Mouse (Mus musculus) testis, adult 2 months (tissue): Measurements from ENCODE around the gene Sema4d. TPM values are rescaled to one million over a fixed set of nuclear protein-coding genes. Genes with fewer than 3 reads are reported as not detected.

Experiments used
- H3K27ac ChIP-seq: fragments of 200-500 bp; 2 replicates; pipeline ENCODE4 v1.5.1; 2012; ENCODE audit warnings: low read depth, low read length; ENCODE audit not compliant: control insufficient read depth, insufficient read depth
- H3K27me3 ChIP-seq: fragments of 200-500 bp; 2 replicates; pipeline ENCODE4 v1.6.1; 2012; ENCODE audit warnings: mild to moderate bottlenecking, low read length, moderate library complexity; ENCODE audit not compliant: control insufficient read depth, insufficient read depth
- H3K36me3 ChIP-seq: fragments of 200-500 bp; 2 replicates; pipeline ENCODE4 v1.6.1; 2012; ENCODE audit warnings: mild to moderate bottlenecking, low read length; ENCODE audit not compliant: control insufficient read depth, insufficient read depth
- H3K4me1 ChIP-seq: fragments of 200-500 bp; 2 replicates; pipeline ENCODE4 v1.6.1; 2012; ENCODE audit warnings: low read length; ENCODE audit not compliant: control insufficient read depth, insufficient read depth
- H3K4me3 ChIP-seq: fragments of 200-500 bp; 2 replicates; pipeline ENCODE4 v1.5.1; 2012; ENCODE audit warnings: low read depth, mild to moderate bottlenecking, low read length, moderate library complexity, mixed read lengths; ENCODE audit not compliant: control insufficient read depth
- CTCF ChIP-seq: fragments of 200-500 bp; IDR thresholded peaks from 2 replicates; pipeline ENCODE4 v1.5.1; 2012; ENCODE audit warnings: low read depth, mild to moderate bottlenecking, inconsistent platforms, low read length, moderate library complexity; ENCODE audit not compliant: control insufficient read depth, insufficient read depth, insufficient replicate concordance
- POLR2A ChIP-seq: fragments of 200-500 bp; IDR thresholded peaks from 2 replicates; pipeline ENCODE4 v1.6.1; 2012; ENCODE audit warnings: low read depth, mild to moderate bottlenecking, inconsistent platforms, low read length, moderate library complexity; ENCODE audit not compliant: control insufficient read depth
- polyA plus RNA-seq: library from polyadenylated mRNA; depleted of rRNA; stranded (reverse); fragments of >200 nt; gene quantifications from 2 replicates; pipeline ENCODE4 v1.2.3, GENCODE M21; 2012

Sema4d gene
- polyA plus RNA-seq, 1 experiment, result 1.4 TPM

- H3K36me3 ChIP-seq, result no peaks in the 10 kb centered on the region
- H3K4me1 ChIP-seq, result no peaks in the 10 kb centered on the region; the same call in none of the 2 replicates
- no peak overlapping the region for H3K27ac ChIP-seq
- TF ChIP-seq CTCF (no peak), POLR2A (no peak)
- H3K27me3 ChIP-seq, result no peaks in the 10 kb centered on the region
- H3K4me3 ChIP-seq, result no peak overlapping the region
Observed at GRCm38 (mm10) chr13:51821988-51822387, 28.4 kb upstream of the Sema4d start.

GRCm38 (mm10) chr13:51819351-51819750 is 25.8 kb upstream of the Sema4d start:
- no peak overlapping the region for H3K4me3 ChIP-seq
- H3K27ac ChIP-seq, result no peak overlapping the region
- TF ChIP-seq POLR2A (no peak), CTCF (no peak)
- H3K36me3 ChIP-seq, result no peaks in the 10 kb centered on the region
- H3K4me1 ChIP-seq, result no peaks in the 10 kb centered on the region; the same call in none of the 2 replicates
- no peaks in the 10 kb centered on the region for H3K27me3 ChIP-seq

DNA sequence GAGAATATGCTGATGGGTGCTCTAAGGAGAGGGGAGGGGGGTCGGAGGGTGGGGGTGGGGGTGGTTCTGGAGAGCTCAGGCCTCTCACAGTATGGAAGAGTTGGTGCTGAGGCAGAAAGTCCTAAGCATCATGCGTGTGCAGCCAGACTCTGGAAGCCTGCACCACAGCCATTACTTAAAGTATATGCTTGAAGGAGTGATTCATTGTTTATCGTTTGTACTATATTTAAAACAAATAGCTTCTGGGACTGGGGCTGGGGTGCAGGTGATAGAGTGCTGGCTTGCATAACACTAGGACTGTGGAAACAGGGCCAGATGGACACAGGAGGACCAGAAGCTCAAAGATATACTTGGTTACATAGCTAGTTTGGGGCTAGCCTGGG is 25.4 kb upstream of the Sema4d start:
- Histone ChIP-seq H3K27ac (no peak overlapping the region), H3K27me3 (no peaks in the 10 kb centered on the region), H3K4me3 (no peak overlapping the region), H3K4me1 (no peaks in the 10 kb centered on the region; the same call in 1 of the 2 replicates), H3K36me3 (no peaks in the 10 kb centered on the region)
- TF ChIP-seq CTCF (no peak), POLR2A (no peak)

GRCm38 (mm10) chr13:51818170-51818943 is 24.8 kb upstream of the Sema4d start:
- H3K27me3 ChIP-seq, result no peaks in the 10 kb centered on the region
- no peaks in the 10 kb centered on the region for H3K4me1 ChIP-seq
- no peak overlapping the region for H3K27ac ChIP-seq
- H3K36me3 ChIP-seq, result no peaks in the 10 kb centered on the region
- TF ChIP-seq POLR2A, result no peak
- no peak for TF ChIP-seq CTCF
- no peak overlapping the region for H3K4me3 ChIP-seq

GRCm38 (mm10) chr13:51816559-51817041 is 23.1 kb upstream of the Sema4d start:
- Histone ChIP-seq H3K4me1 (no peaks in the 10 kb centered on the region), H3K27me3 (no peaks in the 10 kb centered on the region), H3K4me3 (no peak overlapping the region), H3K36me3 (no peaks in the 10 kb centered on the region), H3K27ac (no peak overlapping the region)
- no peak for TF ChIP-seq CTCF
- no peak for TF ChIP-seq POLR2A

GRCm38 (mm10) chr13:51815865-51816504 is 22.4 kb upstream of the Sema4d start:
- H3K27ac ChIP-seq, result no peak overlapping the region
- H3K4me3 ChIP-seq, result no peak overlapping the region
- no peak for TF ChIP-seq CTCF
- no peak for TF ChIP-seq POLR2A
- no peaks in the 10 kb centered on the region for H3K27me3 ChIP-seq
- no peaks in the 10 kb centered on the region for H3K4me1 ChIP-seq
- no peaks in the 10 kb centered on the region for H3K36me3 ChIP-seq

DNA sequence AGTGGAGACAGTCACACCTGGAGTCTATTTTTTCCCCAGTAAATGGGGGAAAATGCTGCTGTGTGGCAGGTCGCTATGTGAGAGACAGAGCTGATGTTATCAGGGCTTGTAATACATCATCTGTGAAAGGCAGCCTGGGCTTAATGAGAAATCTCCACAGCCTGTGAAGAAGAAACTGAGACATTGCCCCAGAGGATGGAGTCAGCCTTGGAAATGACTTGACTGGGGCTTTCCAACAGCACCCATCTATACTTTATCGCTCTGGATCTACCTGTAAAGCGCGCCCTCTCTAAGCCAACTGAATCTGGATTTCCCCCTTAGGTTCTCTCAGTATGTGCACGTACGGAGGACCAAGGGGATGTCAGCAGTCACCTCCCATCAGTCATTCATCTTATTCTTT is 21.1 kb upstream of the Sema4d start:
- H3K27me3 ChIP-seq, result no peaks in the 10 kb centered on the region
- no peak overlapping the region for H3K4me3 ChIP-seq
- no peaks in the 10 kb centered on the region for H3K4me1 ChIP-seq
- H3K27ac ChIP-seq, result no peak overlapping the region
- TF ChIP-seq CTCF (no peak), POLR2A (no peak)
- H3K36me3 ChIP-seq, result no peaks in the 10 kb centered on the region
